Mouse (Mus musculus) bone marrow, adult 2 months (tissue): ENCODE measurements around the gene Lima1. TPM values are rescaled to one million over a fixed set of nuclear protein-coding genes. Genes with fewer than 3 reads are reported as not detected.
"Not testable (repeated sequence)": the region's sequence is repeated elsewhere in the genome, so short reads cannot be mapped to it uniquely, and the experiment has no call there.

Experiments
- H3K27ac ChIP-seq: fragments of 200-500 bp; 2 replicates; pipeline ENCODE4 v1.5.1; 2012; ENCODE audit warnings: low read depth, mild to moderate bottlenecking, control low read depth, inconsistent platforms, low read length; ENCODE audit not compliant: control insufficient read depth, poor library complexity, insufficient read depth
- H3K4me1 ChIP-seq: fragments of 200-500 bp; 2 replicates; pipeline ENCODE4 v1.6.1; 2011; ENCODE audit warnings: low read length; ENCODE audit not compliant: control insufficient read depth, insufficient read depth
- H3K4me3 ChIP-seq: fragments of 200-500 bp; replicated peaks from 2 replicates; pipeline ENCODE3; 2011; ENCODE audit warnings: mild to moderate bottlenecking, low read depth, low read length, control low read depth; ENCODE audit not compliant: control insufficient read depth
- CTCF ChIP-seq: fragments of 200-500 bp; IDR thresholded peaks from 2 replicates; pipeline ENCODE4 v1.5.1; 2011; ENCODE audit warnings: low read length, control low read depth; ENCODE audit not compliant: control insufficient read depth, insufficient read depth
- POLR2A ChIP-seq: fragments of 200-500 bp; IDR thresholded peaks from 2 replicates; pipeline ENCODE4 v1.6.1; 2011; ENCODE audit warnings: low read depth, mild to moderate bottlenecking, control low read depth, low read length, borderline replicate concordance; ENCODE audit not compliant: control insufficient read depth
- WGBS: fragments of 180-500 bp; shearing (Covaris S2); methylation state at CpG from one replicate; pipeline ENCODE4 v1.1.7; 2018; 5-methylcytosine and 5-hydroxymethylcytosine counted together
- polyA plus RNA-seq: library from polyadenylated mRNA; stranded (reverse); fragments of >200 nt; gene quantifications from 2 replicates; pipeline ENCODE4 v1.2.4, GENCODE M21; 2011; ENCODE audit warnings: low replicate concordance; ENCODE audit not compliant: missing spikeins, insufficient read depth, insufficient read length

The Lima1 gene
- polyA plus RNA-seq, 1 experiment = 6.5 TPM

DNA sequence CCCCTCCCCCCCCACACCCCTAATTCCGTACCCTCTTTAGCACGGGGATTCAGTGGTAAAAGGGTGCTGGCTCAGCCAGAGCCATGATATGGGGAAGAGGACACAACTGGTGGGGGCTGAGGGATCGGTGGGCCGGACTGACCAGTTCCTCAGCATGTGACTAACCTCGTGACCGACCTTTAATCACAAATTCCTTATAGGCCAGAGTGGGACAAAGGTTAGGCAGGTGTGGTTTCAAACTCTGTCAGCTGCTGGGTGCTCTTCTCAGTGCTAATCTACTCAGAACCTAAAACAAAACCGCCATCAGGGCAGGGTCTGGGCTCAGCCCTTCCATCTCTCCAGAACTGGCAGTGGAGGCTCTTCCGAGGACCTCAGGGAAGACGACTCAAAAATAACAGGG, 40.1 kb downstream of the Lima1 start:
- TF ChIP-seq CTCF = no peak
- no peak overlapping the region for H3K27ac ChIP-seq

GRCm38 (mm10) chr15:99834681-99835080, 40.6 kb downstream of the Lima1 start:
- no peaks in the 10 kb centered on the region for H3K4me1 ChIP-seq
- WGBS = 8% methylated on average over 3 of the region's 3 CpGs
- TF ChIP-seq CTCF = no peak
- TF ChIP-seq POLR2A = no peak
- no peak overlapping the region for H3K27ac ChIP-seq
- no peak overlapping the region for H3K4me3 ChIP-seq

More for the DNA sequence above, 40.1 kb downstream of the Lima1 start:
- Histone ChIP-seq H3K4me1 (no peaks in the 10 kb centered on the region), H3K4me3 (no peak overlapping the region)
- 20% methylated on average over 9 of the region's 9 CpGs for WGBS

DNA sequence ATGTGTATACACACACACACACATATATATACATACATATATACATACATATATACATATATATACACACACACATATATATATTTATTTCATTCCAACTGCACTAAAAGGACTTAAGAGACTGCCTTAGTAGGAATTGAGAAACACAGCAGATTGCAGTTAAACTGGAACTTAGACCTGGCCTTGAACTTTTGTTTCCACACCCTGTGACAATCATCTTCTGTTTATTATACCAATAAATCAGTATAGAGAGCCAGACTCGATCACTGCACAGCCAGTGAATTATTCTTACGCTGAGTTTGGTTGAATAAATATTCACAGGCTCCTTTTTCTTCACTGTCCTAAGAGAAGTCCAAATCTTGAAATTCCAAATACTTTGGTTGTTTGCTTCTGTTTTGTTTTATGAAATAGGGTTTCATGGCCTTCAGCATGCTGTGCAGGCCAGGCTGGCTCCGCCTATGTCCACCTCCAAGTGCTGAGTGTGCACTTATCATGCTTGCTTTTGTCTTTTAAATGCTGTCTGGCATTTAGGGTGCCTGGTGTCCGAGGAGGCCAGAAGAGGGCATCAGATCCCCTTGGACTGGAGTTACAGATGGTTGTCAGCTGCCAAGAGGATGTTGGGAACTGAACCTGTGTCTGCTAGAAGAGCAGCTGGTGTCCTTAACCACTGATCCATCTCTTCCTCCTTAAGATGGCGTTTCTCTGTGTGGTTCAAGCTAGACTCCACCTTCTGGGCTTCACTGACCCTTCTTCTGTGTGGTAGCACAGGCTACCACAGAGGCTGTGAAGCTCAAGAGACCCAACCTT, 41.4 kb downstream of the Lima1 start:
- H3K4me3 ChIP-seq = no peak overlapping the region
- H3K4me1 ChIP-seq = no peaks in the 10 kb centered on the region
- no peak for TF ChIP-seq POLR2A
- TF ChIP-seq CTCF = no peak
- no peak overlapping the region for H3K27ac ChIP-seq
- 67% methylated on average over 5 of the region's 5 CpGs for WGBS

- Histone ChIP-seq H3K4me3 (no peak overlapping the region), H3K4me1 (no peaks in the 10 kb centered on the region), H3K27ac (no peak overlapping the region)
- TF ChIP-seq CTCF (no peak), POLR2A (no peak)
- 91% methylated on average over 5 of the region's 5 CpGs for WGBS
Measured at GRCm38 (mm10) chr15:99831535-99831934, 43.7 kb downstream of the Lima1 start.

DNA sequence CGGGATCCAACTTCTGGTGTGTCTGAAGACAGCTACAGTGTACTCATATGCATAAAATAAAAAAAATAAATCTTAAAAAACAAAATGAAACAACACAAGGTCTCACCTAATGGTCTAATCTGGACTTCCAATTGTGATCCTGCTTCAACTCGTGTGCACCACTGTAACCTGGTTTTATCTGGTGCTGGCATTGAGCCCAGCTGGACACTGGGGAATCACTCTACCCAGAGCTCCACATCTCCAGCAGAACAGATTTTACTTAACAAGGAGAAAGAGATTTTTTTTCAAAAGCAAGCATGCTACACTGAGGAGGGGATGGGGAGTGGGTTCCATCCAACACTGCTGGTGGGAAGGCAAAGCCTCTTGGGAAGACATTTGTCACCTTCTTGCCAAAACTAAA, 47.2 kb downstream of the Lima1 start:
- Histone ChIP-seq H3K27ac (no peak overlapping the region), H3K4me1 (no peaks in the 10 kb centered on the region), H3K4me3 (no peak overlapping the region)
- no peak for TF ChIP-seq CTCF
- no peak for TF ChIP-seq POLR2A
- 78% methylated on average over 2 of the region's 2 CpGs for WGBS

- 82% methylated on average over 8 of the region's 8 CpGs for WGBS
- no peak overlapping the region for H3K27ac ChIP-seq
- TF ChIP-seq POLR2A = no peak
- no peak for TF ChIP-seq CTCF
Measured at GRCm38 (mm10) chr15:99826210-99826888, 48.9 kb downstream of the Lima1 start.

GRCm38 (mm10) chr15:99825211-99825610, 50.0 kb downstream of the Lima1 start:
- Histone ChIP-seq H3K4me1 (peaks cover 2% of the 10 kb centered on the region; the same call in 1 of the 2 replicates), H3K27ac (no peak overlapping the region), H3K4me3 (no peak overlapping the region)
- WGBS = 83% methylated on average over 3 of the region's 3 CpGs
- TF ChIP-seq CTCF (no peak), POLR2A (no peak)

More at GRCm38 (mm10) chr15:99826210-99826888, 48.9 kb downstream of the Lima1 start:
- H3K4me3 ChIP-seq = no peak overlapping the region
- H3K4me1 ChIP-seq = peaks cover 2% of the 10 kb centered on the region; the same call in 1 of the 2 replicates

- H3K27ac ChIP-seq = no peak overlapping the region
- whole genome bisulfite sequencing = 34% methylated on average over 8 of the region's 8 CpGs
- H3K4me1 ChIP-seq = peaks cover 2% of the 10 kb centered on the region; the same call in 1 of the 2 replicates
- no peak for TF ChIP-seq CTCF
- no peak for TF ChIP-seq POLR2A
- H3K4me3 ChIP-seq = no peak overlapping the region
Measured at GRCm38 (mm10) chr15:99823322-99823898, 51.8 kb downstream of the Lima1 start.

DNA sequence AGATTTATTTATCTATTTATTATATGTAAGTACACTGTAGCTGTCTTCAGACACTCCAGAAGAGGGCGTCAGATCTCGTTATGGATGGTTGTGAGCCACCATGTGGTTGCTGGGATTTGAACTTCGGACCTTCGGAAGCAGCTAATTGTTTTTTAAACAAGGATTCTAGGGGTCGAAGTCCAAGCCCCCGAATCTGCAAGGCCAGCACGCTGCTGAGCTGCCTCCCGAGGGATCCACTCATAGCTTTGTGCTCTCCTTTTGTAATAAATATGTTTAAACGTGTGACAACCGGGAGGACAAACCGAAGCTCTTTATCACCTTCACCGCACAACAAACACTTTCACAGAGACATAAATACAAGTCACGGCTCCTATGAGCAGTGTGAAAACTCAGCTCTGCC, 52.8 kb downstream of the Lima1 start:
- not testable (repeated sequence) for H3K4me3 ChIP-seq, H3K27ac ChIP-seq, H3K4me1 ChIP-seq
- WGBS = 90% methylated on average over 13 of the region's 13 CpGs
